Mouse (Mus musculus): ENCODE measurements around the gene H2afj. TPM values are rescaled to one million over a fixed set of nuclear protein-coding genes. Genes with fewer than 3 reads are reported as not detected.
A peak's percentile ranks its signal among the peaks of the same experiment; 100 is the strongest.

Gene H2afj
- polyA plus RNA-seq, 1 experiment from 2014 or later = 193 TPM

DNA sequence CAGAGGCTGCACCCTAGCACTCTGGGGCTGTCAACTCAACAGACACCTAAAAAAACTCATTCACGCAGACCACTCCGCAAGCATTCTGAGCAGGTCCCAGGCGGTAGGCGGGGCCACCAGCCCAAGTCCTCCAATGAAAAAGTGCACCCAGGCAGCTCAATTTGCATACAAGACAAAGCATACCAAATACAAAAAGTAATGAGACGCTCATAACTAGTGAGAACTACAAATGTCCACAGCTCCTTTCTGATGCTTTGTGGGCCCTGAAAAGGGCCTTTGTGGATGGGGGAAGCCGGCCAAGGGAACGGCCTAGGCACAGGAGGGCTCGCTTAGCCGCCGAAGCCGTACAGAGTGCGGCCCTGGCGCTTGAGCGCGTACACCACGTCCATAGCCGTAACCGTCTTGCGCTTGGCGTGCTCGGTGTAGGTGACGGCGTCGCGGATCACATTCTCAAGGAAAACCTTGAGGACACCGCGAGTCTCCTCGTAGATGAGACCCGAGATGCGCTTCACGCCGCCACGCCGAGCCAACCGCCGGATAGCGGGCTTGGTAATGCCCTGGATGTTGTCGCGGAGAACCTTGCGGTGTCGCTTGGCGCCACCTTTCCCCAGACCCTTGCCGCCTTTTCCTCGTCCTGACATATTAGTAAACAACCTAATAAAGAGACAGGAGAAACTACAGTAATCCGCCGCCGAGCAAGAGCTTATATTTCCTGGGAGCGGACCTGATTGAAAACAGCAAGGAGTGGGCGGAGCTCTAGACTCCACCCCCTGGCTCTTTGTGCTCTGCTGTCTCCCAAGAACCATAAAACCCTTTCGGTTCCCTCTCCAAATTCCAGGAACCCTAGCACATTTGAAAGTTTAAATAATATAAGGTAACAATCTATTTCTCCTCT, 4.1 kb upstream of the H2afj start, which contains the start of gene Hist4h4:
Gene Hist4h4 (minus strand): TSS at position 677 of the 895 bp plus-strand sequence.
- Histone ChIP-seq H3K4me1 (replicated peaks; ENCODE audit: control insufficient read depth, insufficient read depth, low read length) (peaks cover 9% of the 10 kb centered on the region), H3K9me3 (ENCODE audit: control insufficient read depth, low read length) (no peaks in the 10 kb centered on the region), H3K27me3 (replicated peaks; ENCODE audit: control insufficient read depth, insufficient read depth, low read length) (no peaks in the 10 kb centered on the region), H3K27ac (ENCODE audit: low read depth, low read length) (peak within 1 kb of the TSS; percentile 100), H3K9ac (ENCODE audit: low read depth, low read length) (peak within 1 kb of the TSS; percentile 93), H3K4me3 (ENCODE audit: low read depth, low read length) (peak within 1 kb of the TSS; percentile 62), H3K4me2 (peak within 1 kb of the TSS; percentile 89), H3K36me3 (ENCODE audit: control insufficient read depth, insufficient read depth, low read length) (no peaks in the 10 kb centered on the region)
- ATAC-seq (replicated peaks; ENCODE audit: low FRiP score) = peak; percentile 74
- DNase-seq (ENCODE audit: low spot score) = peak; percentile 93
- WGBS = under 1% methylated on average over 50 of the region's 50 CpGs

DNA sequence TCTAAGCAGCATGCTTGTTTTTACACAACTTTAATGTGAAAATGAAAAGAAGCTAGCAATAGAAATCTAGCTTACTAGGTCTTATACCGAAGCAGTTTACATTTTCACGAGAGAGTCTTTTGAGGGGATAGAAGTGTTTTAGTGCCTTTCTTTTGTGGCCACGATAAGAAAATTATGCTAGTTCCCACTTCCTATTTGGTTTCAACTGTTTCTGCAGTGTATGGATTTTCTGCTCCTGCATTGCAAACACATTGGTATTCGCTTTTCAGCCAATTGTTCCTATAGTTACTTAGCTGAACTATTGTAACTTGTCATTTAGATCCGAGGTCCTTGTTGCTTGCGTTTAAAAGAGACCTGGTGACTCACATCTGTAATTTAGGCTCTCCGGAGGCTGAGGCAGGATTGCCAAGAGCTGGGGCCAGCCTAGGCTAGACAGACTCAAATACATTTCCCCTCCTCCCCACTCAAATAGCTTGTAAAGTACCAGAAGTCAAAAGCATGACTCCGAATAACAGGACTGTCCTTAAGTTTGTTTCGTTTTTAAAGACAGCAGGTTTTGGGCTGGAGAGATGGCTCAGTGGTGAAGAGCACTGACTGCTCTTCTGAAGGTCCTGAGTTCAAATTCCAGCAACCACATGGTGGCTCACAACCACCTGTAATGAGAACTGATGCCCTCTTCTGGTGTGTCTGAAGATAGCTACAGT, 3.2 kb upstream of the H2afj start:
- H3K4me3 ChIP-seq (ENCODE audit: low read depth, low read length) = peak overlapping the region; percentile 62
- ATAC-seq (replicated peaks; ENCODE audit: low FRiP score) = no peak

DNA sequence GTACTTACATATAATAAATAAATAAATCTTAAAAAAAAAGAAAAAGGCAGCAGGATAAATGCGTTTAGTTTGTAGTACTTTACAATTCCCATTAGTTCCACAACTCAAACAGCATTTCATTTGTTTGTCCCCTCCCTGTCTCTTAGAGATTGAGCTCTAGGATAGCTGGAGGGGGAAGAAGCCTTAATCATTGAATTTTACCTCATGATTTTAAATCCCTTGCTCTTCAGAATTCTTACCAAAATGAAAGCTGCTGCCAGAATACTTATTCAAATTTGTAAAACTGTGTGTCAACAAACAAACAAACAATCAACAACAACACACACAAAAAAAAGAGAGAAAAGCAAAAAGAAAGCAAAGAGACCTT, 2.7 kb upstream of the H2afj start:
- H3K9me3 ChIP-seq (ENCODE audit: control insufficient read depth, low read length) = no peaks in the 10 kb centered on the region
- H3K27ac ChIP-seq (ENCODE audit: low read depth, low read length) = peak overlapping the region; percentile 100
- H3K4me2 ChIP-seq = peak overlapping the region; percentile 89
- no peak for ATAC-seq (replicated peaks; ENCODE audit: low FRiP score)
- no peak overlapping the region for H3K9ac ChIP-seq (ENCODE audit: low read depth, low read length)
- no peaks in the 10 kb centered on the region for H3K27me3 ChIP-seq (replicated peaks; ENCODE audit: control insufficient read depth, insufficient read depth, low read length)
- peaks cover 15% of the 10 kb centered on the region for H3K4me1 ChIP-seq (replicated peaks; ENCODE audit: control insufficient read depth, insufficient read depth, low read length)
- no peaks in the 10 kb centered on the region for H3K36me3 ChIP-seq (ENCODE audit: control insufficient read depth, insufficient read depth, low read length)
- 74% methylated on average over 1 of the region's 1 CpGs for WGBS
- no peak overlapping the region; the same call in 1 of the 2 replicates for H3K4me3 ChIP-seq (ENCODE audit: low read depth, low read length)
- no peak for DNase-seq (ENCODE audit: low spot score)

More for the DNA sequence above, 3.2 kb upstream of the H2afj start:
- DNase-seq (ENCODE audit: low spot score) = no peak
- peak overlapping the region; percentile 100 for H3K27ac ChIP-seq (ENCODE audit: low read depth, low read length)
- H3K9me3 ChIP-seq (ENCODE audit: control insufficient read depth, low read length) = no peaks in the 10 kb centered on the region
- H3K9ac ChIP-seq (ENCODE audit: low read depth, low read length) = peak overlapping the region; percentile 93
- H3K36me3 ChIP-seq (ENCODE audit: control insufficient read depth, insufficient read depth, low read length) = no peaks in the 10 kb centered on the region
- peak overlapping the region; percentile 89 for H3K4me2 ChIP-seq
- no peaks in the 10 kb centered on the region for H3K27me3 ChIP-seq (replicated peaks; ENCODE audit: control insufficient read depth, insufficient read depth, low read length)
- WGBS = 26% methylated on average over 9 of the region's 9 CpGs
- H3K4me1 ChIP-seq (replicated peaks; ENCODE audit: control insufficient read depth, insufficient read depth, low read length) = peaks cover 15% of the 10 kb centered on the region

DNA sequence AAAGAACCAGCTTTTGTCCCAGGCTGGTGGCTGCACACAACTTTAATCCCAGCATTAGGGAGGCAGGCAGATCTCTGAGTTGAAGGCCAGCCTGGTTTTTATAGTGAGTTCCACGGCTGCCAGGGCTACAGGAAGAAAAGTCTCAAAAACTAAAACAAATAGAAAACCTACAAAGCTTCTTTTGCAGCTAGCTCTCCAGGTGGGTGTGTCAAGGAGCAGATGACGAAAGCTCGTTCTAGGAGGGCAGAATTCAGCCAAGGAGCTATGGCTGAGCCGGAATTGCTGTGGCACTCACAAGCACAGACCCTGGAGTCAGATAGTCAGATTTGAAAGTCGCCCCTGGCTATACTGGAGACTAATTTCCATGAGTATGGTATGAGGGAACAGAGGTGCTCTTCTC, 1.2 kb upstream of the H2afj start:
- H3K9me3 ChIP-seq (ENCODE audit: control insufficient read depth, low read length) = no peaks in the 10 kb centered on the region
- H3K27ac ChIP-seq (ENCODE audit: low read depth, low read length) = peak overlapping the region; percentile 70; the same call in 1 of the 2 replicates
- peak overlapping the region; percentile 73 for H3K4me3 ChIP-seq (ENCODE audit: low read depth, low read length)
- H3K4me1 ChIP-seq (replicated peaks; ENCODE audit: control insufficient read depth, insufficient read depth, low read length) = peaks cover 15% of the 10 kb centered on the region
- peak overlapping the region; percentile 72 for H3K4me2 ChIP-seq
- no peaks in the 10 kb centered on the region for H3K36me3 ChIP-seq (ENCODE audit: control insufficient read depth, insufficient read depth, low read length)
- DNase-seq (ENCODE audit: low spot score) = no peak
- ATAC-seq (replicated peaks; ENCODE audit: low FRiP score) = no peak
- peak overlapping the region; percentile 66 for H3K9ac ChIP-seq (ENCODE audit: low read depth, low read length)
- WGBS = 66% methylated on average over 5 of the region's 5 CpGs
- no peaks in the 10 kb centered on the region for H3K27me3 ChIP-seq (replicated peaks; ENCODE audit: control insufficient read depth, insufficient read depth, low read length)

GRCm38 (mm10) chr6:136807395-136808013, 540 bp upstream of the H2afj start:
- no peak for ATAC-seq (replicated peaks; ENCODE audit: low FRiP score)
- peak overlapping the region; percentile 73 for H3K4me3 ChIP-seq (ENCODE audit: low read depth, low read length)
- no peaks in the 10 kb centered on the region for H3K9me3 ChIP-seq (ENCODE audit: control insufficient read depth, low read length)
- H3K27ac ChIP-seq (ENCODE audit: low read depth, low read length) = peak overlapping the region; percentile 70
- peak overlapping the region; percentile 72 for H3K4me2 ChIP-seq
- 29% methylated on average over 18 of the region's 18 CpGs for WGBS
- H3K4me1 ChIP-seq (replicated peaks; ENCODE audit: control insufficient read depth, insufficient read depth, low read length) = peaks cover 15% of the 10 kb centered on the region
- H3K9ac ChIP-seq (ENCODE audit: low read depth, low read length) = peak overlapping the region; percentile 66
- no peaks in the 10 kb centered on the region for H3K27me3 ChIP-seq (replicated peaks; ENCODE audit: control insufficient read depth, insufficient read depth, low read length)
- no peaks in the 10 kb centered on the region for H3K36me3 ChIP-seq (ENCODE audit: control insufficient read depth, insufficient read depth, low read length)
- DNase-seq (ENCODE audit: low spot score) = no peak

DNA sequence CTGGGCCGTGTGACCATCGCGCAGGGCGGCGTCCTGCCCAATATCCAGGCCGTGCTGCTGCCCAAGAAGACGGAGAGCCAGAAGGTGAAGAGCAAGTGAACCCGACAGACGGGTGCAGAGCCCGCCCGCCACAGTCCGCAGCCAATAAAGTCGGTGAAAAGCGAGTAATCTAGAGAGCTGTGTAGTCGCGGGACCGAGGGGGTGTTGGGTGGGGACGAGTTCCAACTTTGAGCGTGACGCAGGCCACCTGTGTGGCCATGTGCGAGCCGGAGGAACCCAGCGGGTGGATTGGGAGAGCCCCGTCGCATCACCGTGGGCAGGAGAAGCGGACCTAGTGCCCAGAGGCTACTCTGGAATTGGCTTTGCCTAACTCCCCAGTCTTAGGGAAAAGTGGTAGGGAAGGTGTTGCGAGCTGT, 595 bp downstream of the H2afj start:
- H3K4me3 ChIP-seq (ENCODE audit: low read depth, low read length) = peak overlapping the region; percentile 73
- peak; percentile 8 for ATAC-seq (replicated peaks; ENCODE audit: low FRiP score)
- H3K27me3 ChIP-seq (replicated peaks; ENCODE audit: control insufficient read depth, insufficient read depth, low read length) = no peaks in the 10 kb centered on the region
- under 1% methylated on average over 28 of the region's 28 CpGs for WGBS
- H3K4me2 ChIP-seq = peak overlapping the region; percentile 72
- peaks cover 6% of the 10 kb centered on the region for H3K4me1 ChIP-seq (replicated peaks; ENCODE audit: control insufficient read depth, insufficient read depth, low read length)
- peaks cover 5% of the 10 kb centered on the region; the same call in 1 of the 2 replicates for H3K36me3 ChIP-seq (ENCODE audit: control insufficient read depth, insufficient read depth, low read length)
- H3K9ac ChIP-seq (ENCODE audit: low read depth, low read length) = peak overlapping the region; percentile 88
- DNase-seq (ENCODE audit: low spot score) = peak; percentile 59
- H3K27ac ChIP-seq (ENCODE audit: low read depth, low read length) = peak overlapping the region; percentile 76
- H3K9me3 ChIP-seq (ENCODE audit: control insufficient read depth, low read length) = no peaks in the 10 kb centered on the region

DNA sequence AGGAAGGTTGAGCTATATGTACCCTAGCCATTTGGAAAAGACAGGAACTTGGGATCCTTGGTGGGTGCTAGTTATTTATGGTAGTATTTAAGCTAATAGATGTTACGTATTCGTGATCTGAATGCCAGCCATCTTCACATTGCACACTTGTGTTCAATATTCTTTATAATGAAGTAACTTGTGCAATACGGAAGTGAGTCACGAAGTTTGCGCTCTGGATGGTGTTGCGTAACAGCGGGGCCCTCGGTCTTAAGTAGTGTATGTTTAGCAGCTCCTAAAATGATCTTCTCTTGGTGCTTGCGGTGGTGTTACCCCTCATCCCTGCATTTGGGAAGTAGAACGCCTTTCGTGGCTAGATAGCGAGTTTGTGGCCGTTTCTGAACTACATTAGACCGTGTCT, 1.0 kb downstream of the H2afj start:
- 13% methylated on average over 14 of the region's 14 CpGs for WGBS
- peaks cover 8% of the 10 kb centered on the region for H3K36me3 ChIP-seq (ENCODE audit: control insufficient read depth, insufficient read depth, low read length)
- peak overlapping the region; percentile 76 for H3K27ac ChIP-seq (ENCODE audit: low read depth, low read length)

GRCm38 (mm10) chr6:136809673-136810072, 1.6 kb downstream of the H2afj start:
- ATAC-seq (replicated peaks; ENCODE audit: low FRiP score) (no peak), DNase-seq (ENCODE audit: low spot score) (no peak)
- Histone ChIP-seq H3K4me3 (ENCODE audit: low read depth, low read length) (peak overlapping the region; percentile 73), H3K27ac (ENCODE audit: low read depth, low read length) (peak overlapping the region; percentile 76; the same call in 1 of the 2 replicates), H3K36me3 (ENCODE audit: control insufficient read depth, insufficient read depth, low read length) (peaks cover 14% of the 10 kb centered on the region), H3K9me3 (ENCODE audit: control insufficient read depth, low read length) (no peaks in the 10 kb centered on the region), H3K4me2 (peak overlapping the region; percentile 72), H3K9ac (ENCODE audit: low read depth, low read length) (peak overlapping the region; percentile 88), H3K4me1 (replicated peaks; ENCODE audit: control insufficient read depth, insufficient read depth, low read length) (peaks cover 6% of the 10 kb centered on the region; the same call in 1 of the 2 replicates), H3K27me3 (replicated peaks; ENCODE audit: control insufficient read depth, insufficient read depth, low read length) (no peaks in the 10 kb centered on the region)
- 44% methylated on average over 13 of the region's 13 CpGs for WGBS

More for the DNA sequence above, 1.0 kb downstream of the H2afj start:
- Histone ChIP-seq H3K9me3 (ENCODE audit: control insufficient read depth, low read length) (no peaks in the 10 kb centered on the region), H3K9ac (ENCODE audit: low read depth, low read length) (peak overlapping the region; percentile 88), H3K27me3 (replicated peaks; ENCODE audit: control insufficient read depth, insufficient read depth, low read length) (no peaks in the 10 kb centered on the region), H3K4me3 (ENCODE audit: low read depth, low read length) (peak overlapping the region; percentile 73), H3K4me1 (replicated peaks; ENCODE audit: control insufficient read depth, insufficient read depth, low read length) (peaks cover 6% of the 10 kb centered on the region; the same call in 1 of the 2 replicates), H3K4me2 (peak overlapping the region; percentile 72)
- DNase-seq (ENCODE audit: low spot score) (no peak), ATAC-seq (replicated peaks; ENCODE audit: low FRiP score) (no peak)

Data from liver, embryonic 11.5 days (tissue).